26 mouse cellular contexts compared by ENCODE assay signal in genomic region chr13:95231366-95232138, GRCm38 (mm10). TPM values are rescaled to one million over a fixed set of nuclear protein-coding genes. Genes with fewer than 3 reads are reported as not detected.
A peak's percentile ranks its signal among the peaks of the same experiment; 100 is the strongest.
DNase-seq lines count a peak whose midpoint lies in the region; ATAC-seq and TF ChIP-seq lines count a peak whose summit lies in the region.
"Had no signal": no experiment of that assay in that cellular context is flagged by ENCODE, and none has a peak within 500 bp of the region (broad histone marks: within the 10 kb centered on the region; RNA-seq: fewer than 3 reads in every experiment).

No protein-coding gene starts in this region.

- H3K4me1 ChIP-seq in heart, embryonic 10.5 days: no peaks in the 10 kb centered on the region
- no peaks in the 10 kb centered on the region for H3K4me1 ChIP-seq in heart, embryonic 11.5 days (ENCODE audit: control insufficient read depth, insufficient read depth, low read length)
- no peaks in the 10 kb centered on the region for H3K4me1 ChIP-seq in kidney, embryonic 16.5 days (ENCODE audit: insufficient read depth, low read length)
- peaks cover 5% of the 10 kb centered on the region; the same call in 1 of the 2 replicates for H3K4me1 ChIP-seq in lung, postnatal 0 days (ENCODE audit: insufficient read depth, low read depth, low read length)
- H3K4me1 ChIP-seq in stomach, postnatal 0 days (replicated peaks; ENCODE audit: control insufficient read depth, insufficient read depth): no peaks in the 10 kb centered on the region
- H3K4me1 ChIP-seq: forebrain, embryonic 13.5 days; heart, embryonic 12.5 days; hindbrain, embryonic 13.5 days; limb, embryonic 12.5 days; liver, embryonic 12.5 days; midbrain, embryonic 10.5 days; neural tube, embryonic 13.5 days had no signal

- no peak for TF ChIP-seq CTCF in lung, postnatal 0 days (IDR thresholded peaks at IDR 0.05)
- TF ChIP-seq CTCF in stomach, postnatal 0 days (IDR thresholded peaks at IDR 0.05; ENCODE audit: low read depth): no peak

- ATAC-seq in heart, embryonic 11.5 days (replicated peaks; ENCODE audit: insufficient number of reproducible peaks, low FRiP score, low TSS enrichment): no peak
- ATAC-seq in kidney, embryonic 16.5 days (ENCODE audit: low FRiP score, low TSS enrichment): 0 out of 2 replicates have a peak, but pooled peaks have one; percentile 19
- peak; percentile 78 for ATAC-seq in lung, postnatal 0 days
- 0 out of 2 replicates have a peak, but pooled peaks have one; percentile 54 for ATAC-seq in stomach, postnatal 0 days (ENCODE audit: low FRiP score, low TSS enrichment)
- ATAC-seq: forebrain, embryonic 13.5 days; intestine, embryonic 16.5 days; liver, embryonic 12.5 days; liver, postnatal 0 days had no signal

- peak; percentile 31 for DNase-seq in heart, embryonic 10.5 days (ENCODE audit: low spot score)
- no peak for DNase-seq in kidney, postnatal 25 days
- DNase-seq in lung, postnatal 0 days (ENCODE audit: low spot score): peak; percentile 87
- DNase-seq in lung, postnatal 4 days: no peak
- DNase-seq in stomach, postnatal 0 days (ENCODE audit: low spot score): no peak
- no peak for DNase-seq in right cerebral cortex, adult 18-20 months
- DNase-seq: adrenal gland, adult 8-10 months; cerebellum, adult 8-10 months; cerebellum, postnatal 36 days; gastrocnemius, postnatal 10 days; heart, postnatal 4 days; liver, postnatal 0 days had no signal

- no peak overlapping the region for H3K4me3 ChIP-seq in heart, embryonic 10.5 days
- H3K4me3 ChIP-seq in heart, embryonic 11.5 days (ENCODE audit: low read depth, low read length): no peak overlapping the region
- no peak overlapping the region for H3K4me3 ChIP-seq in kidney, embryonic 16.5 days (ENCODE audit: low read length)
- H3K4me3 ChIP-seq in lung, postnatal 0 days (ENCODE audit: low read depth, low read length): no peak overlapping the region
- no peak overlapping the region for H3K4me3 ChIP-seq in stomach, postnatal 0 days (ENCODE audit: low read depth, low read length)
- H3K4me3 ChIP-seq: forebrain, embryonic 13.5 days; heart, embryonic 12.5 days; hindbrain, embryonic 13.5 days; layer of hippocampus, adult 2 months; left cerebral cortex, adult 2 months; limb, embryonic 12.5 days; liver, embryonic 12.5 days; midbrain, embryonic 10.5 days; myocyte; neural tube, embryonic 13.5 days had no signal

- no peaks in the 10 kb centered on the region for H3K9me3 ChIP-seq in heart, embryonic 10.5 days
- H3K9me3 ChIP-seq in heart, embryonic 11.5 days (replicated peaks; ENCODE audit: control insufficient read depth, low read length): no peaks in the 10 kb centered on the region
- H3K9me3 ChIP-seq in kidney, embryonic 16.5 days (ENCODE audit: low read length): no peaks in the 10 kb centered on the region
- no peaks in the 10 kb centered on the region for H3K9me3 ChIP-seq in lung, postnatal 0 days (ENCODE audit: low read length)
- H3K9me3 ChIP-seq in stomach, postnatal 0 days (ENCODE audit: control insufficient read depth, low read length): no peaks in the 10 kb centered on the region
- H3K9me3 ChIP-seq: forebrain, embryonic 13.5 days; G1E; heart, embryonic 12.5 days; hindbrain, embryonic 13.5 days; limb, embryonic 12.5 days; liver, embryonic 12.5 days; midbrain, embryonic 10.5 days; neural tube, embryonic 13.5 days had no signal

- TF ChIP-seq EP300 in lung, postnatal 0 days (IDR thresholded peaks at IDR 0.05): peak; percentile 31
- TF ChIP-seq EP300 in stomach, postnatal 0 days (optimal IDR thresholded peaks at IDR 0.05): no peak

- no peak overlapping the region for H3K27ac ChIP-seq in heart, embryonic 10.5 days
- H3K27ac ChIP-seq in heart, embryonic 11.5 days (ENCODE audit: low read depth, low read length): no peak overlapping the region
- H3K27ac ChIP-seq in kidney, embryonic 16.5 days (ENCODE audit: low read length): 0 out of 2 replicates have a peak overlapping the region, but pooled peaks have one; percentile 13
- peak overlapping the region; percentile 84 for H3K27ac ChIP-seq in lung, postnatal 0 days (ENCODE audit: low read length)
- H3K27ac ChIP-seq in stomach, postnatal 0 days (replicated peaks): no peak overlapping the region
- H3K27ac ChIP-seq: forebrain, embryonic 13.5 days; hindbrain, embryonic 13.5 days; layer of hippocampus, adult 2 months; left cerebral cortex, adult 2 months; limb, embryonic 12.5 days; liver, embryonic 12.5 days; midbrain, embryonic 10.5 days; neural tube, embryonic 13.5 days had no signal

- no peak overlapping the region for H3K4me2 ChIP-seq in heart, embryonic 11.5 days
- H3K4me2 ChIP-seq in kidney, embryonic 16.5 days (replicated peaks; ENCODE audit: low read depth, low read length): no peak overlapping the region
- H3K4me2 ChIP-seq in lung, postnatal 0 days (replicated peaks; ENCODE audit: low read depth, low read length): no peak overlapping the region
- no peak overlapping the region for H3K4me2 ChIP-seq in stomach, postnatal 0 days (replicated peaks; ENCODE audit: low read depth)
- H3K4me2 ChIP-seq: forebrain, embryonic 13.5 days; heart, embryonic 12.5 days; hindbrain, embryonic 13.5 days; limb, embryonic 12.5 days; liver, embryonic 12.5 days; neural tube, embryonic 13.5 days had no signal

- H3K27me3 ChIP-seq in heart, embryonic 10.5 days (ENCODE audit: insufficient read depth, poor library complexity, severe bottlenecking): 0 out of 2 replicates have a peak, but pooled peaks cover under 1% of the 10 kb centered on the region
- no peaks in the 10 kb centered on the region for H3K27me3 ChIP-seq in heart, embryonic 11.5 days (ENCODE audit: control insufficient read depth, insufficient read depth, low read length)
- H3K27me3 ChIP-seq in kidney, embryonic 16.5 days (ENCODE audit: insufficient read depth, low read length): no peaks in the 10 kb centered on the region
- no peaks in the 10 kb centered on the region for H3K27me3 ChIP-seq in lung, postnatal 0 days (replicated peaks; ENCODE audit: insufficient read depth, low read length)
- H3K27me3 ChIP-seq in stomach, postnatal 0 days (ENCODE audit: control insufficient read depth, insufficient read depth, low read length): no peaks in the 10 kb centered on the region
- H3K27me3 ChIP-seq: forebrain, embryonic 13.5 days; hindbrain, embryonic 13.5 days; limb, embryonic 12.5 days; neural tube, embryonic 13.5 days had no signal

- no peaks in the 10 kb centered on the region for H3K36me3 ChIP-seq in heart, embryonic 10.5 days
- H3K36me3 ChIP-seq in heart, embryonic 11.5 days (ENCODE audit: control insufficient read depth, insufficient read depth, low read length): no peaks in the 10 kb centered on the region
- H3K36me3 ChIP-seq in kidney, embryonic 16.5 days (ENCODE audit: insufficient read depth, low read length): no peaks in the 10 kb centered on the region
- H3K36me3 ChIP-seq in lung, postnatal 0 days (ENCODE audit: insufficient read depth, low read length): no peaks in the 10 kb centered on the region
- H3K36me3 ChIP-seq in stomach, postnatal 0 days (ENCODE audit: control insufficient read depth, insufficient read depth, low read length): no peaks in the 10 kb centered on the region
- H3K36me3 ChIP-seq: G1E; heart, embryonic 12.5 days; hindbrain, embryonic 13.5 days; limb, embryonic 12.5 days; liver, embryonic 12.5 days; midbrain, embryonic 10.5 days; neural tube, embryonic 13.5 days had no signal

- WGBS in heart, embryonic 10.5 days: 77% methylated on average over 8 of the region's 8 CpGs
- WGBS in heart, embryonic 11.5 days (ENCODE audit: insufficient replicate concordance): 72% methylated on average over 8 of the region's 8 CpGs
- WGBS in kidney, embryonic 16.5 days: 73% methylated on average over 8 of the region's 8 CpGs
- WGBS in lung, postnatal 0 days: 38% methylated on average over 8 of the region's 8 CpGs
- WGBS in stomach, postnatal 0 days: 80% methylated on average over 8 of the region's 8 CpGs

- no peak overlapping the region for H3K9ac ChIP-seq in heart, embryonic 11.5 days (ENCODE audit: low read depth, low read length)
- no peak overlapping the region for H3K9ac ChIP-seq in kidney, embryonic 16.5 days (replicated peaks; ENCODE audit: low read length)
- H3K9ac ChIP-seq in lung, postnatal 0 days (replicated peaks; ENCODE audit: low read depth): no peak overlapping the region
- H3K9ac ChIP-seq in stomach, postnatal 0 days (ENCODE audit: low read length): no peak overlapping the region
- H3K9ac ChIP-seq: forebrain, embryonic 13.5 days; heart, embryonic 12.5 days; hindbrain, embryonic 13.5 days; limb, embryonic 12.5 days; liver, embryonic 12.5 days; liver, postnatal 0 days; neural tube, embryonic 13.5 days had no signal

RNA-seq across cellular contexts. Expression of gene Pde8b, which starts 18.6 kb away (rescaled TPM):
- polyA plus RNA-seq in heart, embryonic 10.5 days (2016; fragmentation: Nextera tagmentation; extraction: Ambion mirVana): 0.63 and 0.93 TPM in 2 replicates
- polyA plus RNA-seq in heart, embryonic 11.5 days (2014; fragmentation: Nextera tagmentation; extraction: Ambion mirVana): 0.69 and 1.3 TPM in 2 replicates
- 12.4 and 14.4 TPM in 2 replicates for polyA plus RNA-seq in kidney, embryonic 16.5 days (2015; fragmentation: Nextera tagmentation; extraction: Ambion mirVana)
- polyA plus RNA-seq in lung, postnatal 0 days (2015; fragmentation: Nextera tagmentation; extraction: Ambion mirVana): 18.1 and 19.3 TPM in 2 replicates
- 2.5 and 3.8 TPM in 2 replicates for polyA plus RNA-seq in stomach, postnatal 0 days (2015; fragmentation: Nextera tagmentation; extraction: Ambion mirVana)
- polyA plus RNA-seq: G1E had no signal

Comparison
In these comparisons a context has a peak if more than half of its experiments do, and no peak if none do; other contexts are left out.
1. DNase-seq: peak in heart, embryonic 10.5 days (single experiment) and lung, postnatal 0 days (single experiment); none in kidney, postnatal 25 days (0 of 2), lung, postnatal 4 days (0 of 2), stomach, postnatal 0 days (single experiment) and right cerebral cortex, adult 18-20 months (single experiment).
2. H3K27ac ChIP-seq: peak in kidney, embryonic 16.5 days (single experiment) and lung, postnatal 0 days (single experiment); none in heart, embryonic 10.5 days (single experiment), heart, embryonic 11.5 days (single experiment) and stomach, postnatal 0 days (single experiment).